Mouse (Mus musculus): Measurements from ENCODE around the gene Ermap. TPM values are rescaled to one million over a fixed set of nuclear protein-coding genes. Genes with fewer than 3 reads are reported as not detected.

The Ermap gene
- polyA plus RNA-seq, 1 experiment: 0.08 TPM

DNA sequence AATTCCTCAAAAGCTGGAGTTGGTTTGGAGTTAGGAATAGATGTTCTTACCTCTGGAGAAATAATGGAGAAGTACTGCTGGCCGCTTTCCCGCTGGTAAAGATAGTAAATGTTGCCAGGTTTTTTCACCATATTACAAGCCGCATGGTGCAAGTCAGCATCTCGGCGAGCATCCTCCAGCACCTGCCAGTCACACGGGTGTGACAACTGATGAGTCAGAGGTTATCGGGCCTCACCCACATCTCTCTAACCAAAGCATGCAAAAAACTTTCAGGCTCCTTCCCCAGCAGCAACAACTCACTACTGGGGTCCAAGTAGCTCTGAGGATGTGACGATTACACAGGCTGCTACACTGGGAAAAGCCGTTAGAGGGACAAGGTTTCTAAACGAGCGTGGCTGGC lies 36.9 kb upstream of the Ermap start:
- H3K4me1 ChIP-seq (ENCODE audit: control insufficient read depth, insufficient read depth, low read length): no peaks in the 10 kb centered on the region; the same call in 1 of the 2 replicates
- no peak overlapping the region for H3K4me3 ChIP-seq (ENCODE audit: insufficient read depth, low read depth, low read length)
- WGBS: 87% methylated on average over 11 of the region's 11 CpGs
- no peaks in the 10 kb centered on the region for H3K27me3 ChIP-seq (replicated peaks; ENCODE audit: control insufficient read depth, insufficient read depth, low read length)
- H3K27ac ChIP-seq (ENCODE audit: insufficient read depth, low read depth, low read length): no peak overlapping the region
- H3K36me3 ChIP-seq (ENCODE audit: control insufficient read depth, insufficient read depth, low read length): peaks cover 2% of the 10 kb centered on the region; the same call in 1 of the 2 replicates
- DNase-seq: no peak
- TF ChIP-seq POLR2A (IDR thresholded peaks at IDR 0.05; ENCODE audit: low read depth, low read length): no peak
- TF ChIP-seq CTCF (conservative IDR thresholded peaks at IDR 0.05; ENCODE audit: insufficient read depth, insufficient read length, low read depth, low read length): no peak

DNA sequence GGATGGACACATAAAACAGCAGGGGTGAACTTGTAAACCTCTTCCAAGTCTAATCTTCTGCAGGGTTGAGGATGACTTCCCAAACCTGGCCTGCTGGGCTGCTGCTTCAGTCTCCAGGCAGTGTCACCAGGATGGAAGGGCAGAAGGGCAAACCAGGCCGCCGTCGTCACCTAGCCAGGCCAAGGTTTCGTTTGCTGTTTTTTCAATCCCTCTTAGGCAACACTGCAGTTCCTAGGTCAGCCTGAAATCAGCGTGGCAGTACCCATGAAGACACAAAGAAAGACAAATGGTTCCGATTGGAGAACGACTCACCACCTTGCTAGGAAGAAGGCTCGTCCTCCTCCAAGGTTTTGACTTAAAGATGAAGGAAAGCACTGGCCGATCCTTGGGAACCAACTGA lies 35.9 kb upstream of the Ermap start:
- TF ChIP-seq POLR2A (IDR thresholded peaks at IDR 0.05; ENCODE audit: low read depth, low read length) (no peak), CTCF (conservative IDR thresholded peaks at IDR 0.05; ENCODE audit: insufficient read depth, insufficient read length, low read depth, low read length) (no peak; the same call in 1 of the 2 replicates)
- no peak for DNase-seq
- H3K4me1 ChIP-seq (ENCODE audit: control insufficient read depth, insufficient read depth, low read length): no peaks in the 10 kb centered on the region
- 85% methylated on average over 9 of the region's 9 CpGs for WGBS
- no peaks in the 10 kb centered on the region for H3K27me3 ChIP-seq (replicated peaks; ENCODE audit: control insufficient read depth, insufficient read depth, low read length)
- peaks cover 2% of the 10 kb centered on the region; the same call in 1 of the 2 replicates for H3K36me3 ChIP-seq (ENCODE audit: control insufficient read depth, insufficient read depth, low read length)
- no peak overlapping the region for H3K4me3 ChIP-seq (ENCODE audit: insufficient read depth, low read depth, low read length)
- no peak overlapping the region for H3K27ac ChIP-seq (ENCODE audit: insufficient read depth, low read depth, low read length)

DNA sequence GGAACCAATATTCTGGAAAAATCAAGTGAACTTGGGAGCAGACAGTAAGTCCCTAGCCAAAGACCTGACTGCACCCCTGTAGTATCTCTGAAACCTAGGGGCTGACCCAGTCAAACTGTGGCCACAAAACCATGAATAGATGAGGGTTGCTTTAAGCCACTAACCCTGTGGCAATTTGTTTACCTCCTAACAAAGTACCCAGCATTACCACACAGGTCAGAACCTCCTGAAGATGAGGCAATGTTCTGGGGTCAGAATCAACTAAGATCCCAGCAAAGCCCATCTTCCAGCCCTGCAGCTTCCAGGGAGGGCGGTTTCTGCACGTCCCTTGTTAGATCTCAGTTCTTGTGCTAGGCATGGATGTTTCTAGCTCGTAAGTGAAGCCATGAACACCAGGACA lies 34.7 kb upstream of the Ermap start:
- no peak for DNase-seq
- Histone ChIP-seq H3K36me3 (ENCODE audit: control insufficient read depth, insufficient read depth, low read length) (peaks cover 2% of the 10 kb centered on the region; the same call in 1 of the 2 replicates), H3K4me1 (ENCODE audit: control insufficient read depth, insufficient read depth, low read length) (no peaks in the 10 kb centered on the region), H3K27me3 (replicated peaks; ENCODE audit: control insufficient read depth, insufficient read depth, low read length) (no peaks in the 10 kb centered on the region), H3K27ac (ENCODE audit: insufficient read depth, low read depth, low read length) (no peak overlapping the region), H3K4me3 (ENCODE audit: insufficient read depth, low read depth, low read length) (no peak overlapping the region)
- 96% methylated on average over 3 of the region's 3 CpGs for WGBS
- no peak for TF ChIP-seq CTCF (conservative IDR thresholded peaks at IDR 0.05; ENCODE audit: insufficient read depth, insufficient read length, low read depth, low read length)
- no peak for TF ChIP-seq POLR2A (IDR thresholded peaks at IDR 0.05; ENCODE audit: low read depth, low read length)

DNA sequence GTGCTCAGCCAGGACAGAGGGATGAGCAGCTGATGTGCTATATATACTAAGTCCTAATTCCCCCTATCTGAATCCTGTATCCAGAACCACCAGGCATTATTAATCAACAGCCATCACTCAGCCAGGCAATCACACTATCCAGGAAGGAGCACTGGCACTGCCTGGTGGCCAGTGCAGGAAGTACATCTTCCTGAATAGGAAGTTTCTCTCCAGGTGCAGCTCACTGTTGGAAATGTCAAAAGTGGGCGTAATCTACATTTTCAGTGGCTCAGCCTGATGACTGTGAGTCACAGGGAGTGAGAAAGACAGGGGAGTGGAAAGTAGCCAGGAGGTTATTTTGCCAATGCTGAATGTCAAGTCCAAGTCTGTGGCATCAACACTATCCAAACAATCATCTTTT lies 33.9 kb upstream of the Ermap start:
- WGBS: 79% methylated on average over 1 of the region's 1 CpGs
- H3K4me1 ChIP-seq (ENCODE audit: control insufficient read depth, insufficient read depth, low read length): no peaks in the 10 kb centered on the region

DNA sequence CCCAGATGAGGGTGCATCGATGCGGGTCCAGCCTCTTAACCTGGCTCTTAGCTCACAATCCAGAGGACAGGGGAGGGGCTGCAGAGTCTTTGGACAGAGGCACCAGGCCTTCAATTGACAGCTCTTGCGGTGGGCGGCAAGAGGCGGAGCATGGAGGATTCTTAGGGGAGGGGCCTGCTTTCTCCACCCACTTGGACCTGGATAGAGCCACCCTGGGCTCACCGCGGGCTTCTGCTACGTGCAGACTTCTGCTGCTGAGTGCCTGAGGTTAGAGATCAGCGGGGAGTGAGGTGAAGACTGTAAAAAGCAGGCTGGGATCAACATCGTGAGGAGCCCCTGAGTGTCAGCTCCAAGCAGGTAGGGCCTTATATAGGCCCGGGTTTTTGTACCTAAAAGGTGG lies 28.4 kb upstream of the Ermap start, which contains the start of gene Tmem269:
Gene Tmem269 (minus strand): TSS at position 49 of the 400 bp plus-strand sequence.
- DNase-seq: no peak
- TF ChIP-seq POLR2A (IDR thresholded peaks at IDR 0.05; ENCODE audit: low read depth, low read length) (no peak), CTCF (conservative IDR thresholded peaks at IDR 0.05; ENCODE audit: insufficient read depth, insufficient read length, low read depth, low read length) (no peak)
- H3K27ac ChIP-seq (ENCODE audit: insufficient read depth, low read depth, low read length): no peak within 1 kb of the TSS
- 30% methylated on average over 11 of the region's 11 CpGs for WGBS
- H3K36me3 ChIP-seq (ENCODE audit: control insufficient read depth, insufficient read depth, low read length): no peaks in the 10 kb centered on the region
- no peaks in the 10 kb centered on the region for H3K27me3 ChIP-seq (replicated peaks; ENCODE audit: control insufficient read depth, insufficient read depth, low read length)
- no peaks in the 10 kb centered on the region for H3K4me1 ChIP-seq (ENCODE audit: control insufficient read depth, insufficient read depth, low read length)
- no peak within 1 kb of the TSS for H3K4me3 ChIP-seq (ENCODE audit: insufficient read depth, low read depth, low read length)

More for the DNA sequence above, 33.9 kb upstream of the Ermap start:
- Histone ChIP-seq H3K36me3 (ENCODE audit: control insufficient read depth, insufficient read depth, low read length) (peaks cover 2% of the 10 kb centered on the region; the same call in 1 of the 2 replicates), H3K27ac (ENCODE audit: insufficient read depth, low read depth, low read length) (no peak overlapping the region), H3K4me3 (ENCODE audit: insufficient read depth, low read depth, low read length) (no peak overlapping the region), H3K27me3 (replicated peaks; ENCODE audit: control insufficient read depth, insufficient read depth, low read length) (no peaks in the 10 kb centered on the region)
- peak; percentile 45 for DNase-seq
- TF ChIP-seq POLR2A (IDR thresholded peaks at IDR 0.05; ENCODE audit: low read depth, low read length) (no peak), CTCF (conservative IDR thresholded peaks at IDR 0.05; ENCODE audit: insufficient read depth, insufficient read length, low read depth, low read length) (peak; percentile 82)

DNA sequence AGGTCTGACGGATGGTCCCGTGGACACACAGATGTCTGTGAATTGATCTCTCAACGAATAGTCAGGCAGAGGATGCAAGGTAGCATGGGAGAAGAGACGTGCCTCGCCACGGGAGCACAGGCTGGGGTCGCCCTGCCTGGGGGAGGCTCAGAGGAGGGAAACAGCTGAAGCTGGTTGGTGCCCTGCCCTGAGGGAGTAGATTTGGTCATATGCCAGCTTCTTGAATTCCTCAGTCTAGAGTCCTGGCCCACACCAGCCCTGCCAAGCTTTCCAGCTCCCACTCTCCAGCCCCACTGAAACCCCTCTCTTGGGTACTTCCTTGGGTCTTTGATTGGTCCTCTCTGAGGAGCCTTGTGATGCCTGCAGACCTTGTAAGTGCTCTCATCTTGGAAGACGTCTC lies 26.9 kb upstream of the Ermap start:
- WGBS: 41% methylated on average over 8 of the region's 8 CpGs
- Histone ChIP-seq H3K4me1 (ENCODE audit: control insufficient read depth, insufficient read depth, low read length) (no peaks in the 10 kb centered on the region), H3K27ac (ENCODE audit: insufficient read depth, low read depth, low read length) (no peak overlapping the region), H3K4me3 (ENCODE audit: insufficient read depth, low read depth, low read length) (no peak overlapping the region), H3K36me3 (ENCODE audit: control insufficient read depth, insufficient read depth, low read length) (no peaks in the 10 kb centered on the region), H3K27me3 (replicated peaks; ENCODE audit: control insufficient read depth, insufficient read depth, low read length) (no peaks in the 10 kb centered on the region)
- no peak for TF ChIP-seq POLR2A (IDR thresholded peaks at IDR 0.05; ENCODE audit: low read depth, low read length)
- no peak for TF ChIP-seq CTCF (conservative IDR thresholded peaks at IDR 0.05; ENCODE audit: insufficient read depth, insufficient read length, low read depth, low read length)
- no peak for DNase-seq

DNA sequence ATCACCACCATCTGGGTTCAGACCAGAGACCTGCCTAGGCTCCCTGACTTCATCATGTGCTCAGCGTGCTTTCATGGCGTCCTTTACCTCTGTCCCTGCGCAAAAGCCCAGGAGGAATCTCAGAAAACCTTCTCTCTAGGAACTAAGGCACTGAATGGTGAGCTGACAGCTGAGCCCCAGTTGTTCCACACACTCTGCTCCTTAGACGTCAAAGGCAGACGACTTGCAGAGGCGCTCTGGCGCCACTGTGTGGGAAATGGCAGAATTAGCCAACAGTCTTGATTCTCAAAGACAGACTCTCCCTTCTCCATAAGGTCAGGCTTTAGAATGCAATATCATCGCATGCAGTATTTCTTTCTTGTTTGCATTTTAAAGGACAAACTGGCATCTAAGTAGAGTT lies 14.9 kb upstream of the Ermap start:
- no peak overlapping the region for H3K4me3 ChIP-seq (ENCODE audit: insufficient read depth, low read depth, low read length)
- TF ChIP-seq POLR2A (IDR thresholded peaks at IDR 0.05; ENCODE audit: low read depth, low read length) (no peak), CTCF (conservative IDR thresholded peaks at IDR 0.05; ENCODE audit: insufficient read depth, insufficient read length, low read depth, low read length) (peak; percentile 92)
- DNase-seq: peak; percentile 59
- no peaks in the 10 kb centered on the region for H3K36me3 ChIP-seq (ENCODE audit: control insufficient read depth, insufficient read depth, low read length)
- H3K27ac ChIP-seq (ENCODE audit: insufficient read depth, low read depth, low read length): no peak overlapping the region
- no peaks in the 10 kb centered on the region for H3K4me1 ChIP-seq (ENCODE audit: control insufficient read depth, insufficient read depth, low read length)
- WGBS: 18% methylated on average over 8 of the region's 8 CpGs
- H3K27me3 ChIP-seq (replicated peaks; ENCODE audit: control insufficient read depth, insufficient read depth, low read length): no peaks in the 10 kb centered on the region

All from kidney, adult 2 months (tissue).